Mouse (Mus musculus) hindbrain, embryonic 10.5 days (tissue): ENCODE measurements around the gene Srgn. TPM values are rescaled to one million over a fixed set of nuclear protein-coding genes. Genes with fewer than 3 reads are reported as not detected.
A peak's percentile ranks its signal among the peaks of the same experiment; 100 is the strongest.
"Not testable (repeated sequence)": the region's sequence is repeated elsewhere in the genome, so short reads cannot be mapped to it uniquely, and the experiment has no call there.

ENCODE experiments used
- DNase-seq: peaks from one replicate; pipeline ENCODE4 v3.0.0-alpha.2; 2017; ENCODE audit warnings: low spot score
- H3K27ac ChIP-seq: fragments of 300-500 bp; sonication (generic); 2 replicates; pipeline ENCODE4 v1.5.1; 2016; ENCODE audit warnings: mild to moderate bottlenecking, moderate library complexity
- H3K27me3 ChIP-seq: fragments of 300-500 bp; sonication (generic); 2 replicates; pipeline ENCODE4 v1.6.1; 2016; ENCODE audit warnings: mild to moderate bottlenecking; ENCODE audit not compliant: poor library complexity, insufficient read depth, severe bottlenecking
- H3K36me3 ChIP-seq: fragments of 300-500 bp; sonication (generic); 2 replicates; pipeline ENCODE4 v1.6.1; 2016; ENCODE audit warnings: mild to moderate bottlenecking, moderate library complexity
- H3K4me1 ChIP-seq: fragments of 300-500 bp; sonication (generic); replicated peaks from 2 replicates; pipeline ENCODE4 v1.6.1; 2016; ENCODE audit warnings: mild to moderate bottlenecking
- H3K4me3 ChIP-seq: fragments of 300-500 bp; sonication (generic); 2 replicates; pipeline ENCODE4 v1.5.1; 2016; ENCODE audit warnings: mild to moderate bottlenecking, moderate library complexity
- H3K9me3 ChIP-seq: fragments of 300-500 bp; sonication (generic); 2 replicates; pipeline ENCODE4 v1.6.1; 2016; ENCODE audit warnings: mild to moderate bottlenecking, moderate library complexity
- WGBS: fragments of 180-500 bp; shearing (Covaris S2); methylation state at CpG from one replicate; pipeline ENCODE4 v1.1.7; 2016; 5-methylcytosine and 5-hydroxymethylcytosine counted together
- polyA plus RNA-seq: library from polyadenylated mRNA; unstranded; fragments of >200 nt; fragmentation: Nextera tagmentation; extraction: Ambion mirVana; gene quantifications from 2 replicates; pipeline ENCODE4 v1.2.1, GENCODE M21; 2016

Gene Srgn
- polyA plus RNA-seq, 1 experiment from 2014 or later = 3.7 TPM

- no peaks in the 10 kb centered on the region for H3K27me3 ChIP-seq
- WGBS = 27% methylated on average over 15 of the region's 15 CpGs
Measured at GRCm38 (mm10) chr10:62500088-62500915, 26.9 kb downstream of the Srgn start.

GRCm38 (mm10) chr10:62491681-62492080, 35.6 kb downstream of the Srgn start:
- not testable (repeated sequence) for H3K27ac ChIP-seq, H3K27me3 ChIP-seq, H3K36me3 ChIP-seq, H3K4me3 ChIP-seq, DNase-seq, H3K9me3 ChIP-seq
- H3K4me1 ChIP-seq = peaks cover 13% of the 10 kb centered on the region; the same call in 1 of the 2 replicates
- WGBS = 81% methylated on average over 3 of the region's 3 CpGs

More at GRCm38 (mm10) chr10:62500088-62500915, 26.9 kb downstream of the Srgn start:
- Histone ChIP-seq H3K36me3 (no peaks in the 10 kb centered on the region), H3K4me3 (no peak overlapping the region), H3K27ac (no peak overlapping the region), H3K4me1 (no peaks in the 10 kb centered on the region), H3K9me3 (no peaks in the 10 kb centered on the region)
- DNase-seq = peak; percentile 69

GRCm38 (mm10) chr10:62488266-62488665, 39.0 kb downstream of the Srgn start:
- Histone ChIP-seq H3K9me3 (no peaks in the 10 kb centered on the region), H3K4me3 (no peak overlapping the region), H3K4me1 (peaks cover 21% of the 10 kb centered on the region), H3K36me3 (no peaks in the 10 kb centered on the region), H3K27ac (no peak overlapping the region), H3K27me3 (no peaks in the 10 kb centered on the region)
- peak; percentile 48 for DNase-seq
- WGBS = 20% methylated on average over 1 of the region's 1 CpGs

GRCm38 (mm10) chr10:62486618-62487415, 40.4 kb downstream of the Srgn start, which contains the start of gene Vps26a:
Gene Vps26a, minus strand, starts transcription at chr10:62486805.
- Histone ChIP-seq H3K9me3 (no peaks in the 10 kb centered on the region), H3K27ac (peak within 1 kb of the TSS; percentile 93), H3K4me3 (peak within 1 kb of the TSS; percentile 83), H3K36me3 (no peaks in the 10 kb centered on the region), H3K4me1 (peaks cover 21% of the 10 kb centered on the region), H3K27me3 (no peaks in the 10 kb centered on the region)
- under 1% methylated on average over 59 of the region's 59 CpGs for WGBS
- DNase-seq = peak; percentile 100

GRCm38 (mm10) chr10:62485878-62486582, 41.2 kb downstream of the Srgn start:
- no peaks in the 10 kb centered on the region for H3K27me3 ChIP-seq
- H3K4me3 ChIP-seq = peak overlapping the region; percentile 83
- under 1% methylated on average over 48 of the region's 48 CpGs for WGBS
- H3K27ac ChIP-seq = peak overlapping the region; percentile 93
- peaks cover 21% of the 10 kb centered on the region for H3K4me1 ChIP-seq
- H3K36me3 ChIP-seq = no peaks in the 10 kb centered on the region
- peak; percentile 46 for DNase-seq
- H3K9me3 ChIP-seq = no peaks in the 10 kb centered on the region

DNA sequence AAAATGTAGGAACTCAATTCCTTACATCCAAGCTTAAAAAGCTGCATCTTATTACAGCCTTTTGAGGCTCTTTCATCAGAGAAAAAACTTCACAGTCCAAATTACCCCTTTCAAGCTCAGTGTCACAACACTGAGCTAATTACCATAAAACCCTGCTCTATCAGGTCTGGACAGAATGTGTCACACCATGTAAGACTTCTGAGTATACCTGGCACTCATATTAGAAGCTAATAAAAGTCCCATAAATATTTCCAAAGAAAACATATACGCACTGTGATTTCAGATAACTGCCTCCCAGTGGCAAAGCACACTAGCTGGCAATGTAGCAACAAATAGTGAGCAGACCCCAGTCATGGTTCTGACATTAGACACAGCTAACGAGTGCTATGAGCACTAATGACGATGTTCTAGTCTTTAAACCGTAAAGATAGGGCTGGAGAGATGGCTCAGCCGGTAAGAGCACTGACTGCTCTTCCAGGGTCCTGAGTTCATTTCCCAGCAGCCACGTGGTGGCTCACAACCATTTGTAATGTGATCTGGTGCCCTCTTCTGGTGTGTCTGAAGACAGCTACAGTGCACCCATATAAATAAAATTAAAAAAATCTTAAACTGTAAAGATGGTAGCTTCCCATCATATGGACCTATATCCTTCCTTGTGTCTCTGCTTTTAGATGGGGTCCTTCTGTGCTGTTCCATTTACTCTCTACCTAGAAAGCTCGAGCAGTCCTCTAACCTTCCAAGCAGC, 46.0 kb downstream of the Srgn start:
- DNase-seq = no peak
- Histone ChIP-seq H3K36me3 (peaks cover 17% of the 10 kb centered on the region), H3K27ac (no peak overlapping the region), H3K9me3 (no peaks in the 10 kb centered on the region), H3K27me3 (no peaks in the 10 kb centered on the region), H3K4me3 (no peak overlapping the region), H3K4me1 (peaks cover 8% of the 10 kb centered on the region)
- WGBS = 75% methylated on average over 7 of the region's 7 CpGs

DNA sequence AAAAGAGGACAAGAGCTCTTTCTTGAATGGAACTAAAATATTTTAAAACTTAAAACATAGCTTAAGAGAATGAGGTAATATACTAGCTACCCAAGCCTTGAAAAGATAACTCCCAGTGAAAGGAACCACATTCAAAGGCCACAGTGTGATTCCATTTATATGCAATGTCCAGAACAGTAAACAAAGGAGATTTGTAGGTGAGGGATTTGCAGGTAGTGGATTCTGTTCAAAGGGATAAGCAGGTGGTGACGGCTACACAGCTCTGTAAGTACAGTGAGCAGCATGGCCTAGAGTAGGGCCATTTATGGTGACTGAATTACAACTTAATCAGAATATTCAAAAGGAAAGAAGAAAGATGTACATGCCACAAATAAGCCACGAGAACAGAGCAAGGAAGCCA, 50.3 kb downstream of the Srgn start:
- H3K27me3 ChIP-seq = no peaks in the 10 kb centered on the region
- H3K9me3 ChIP-seq = no peaks in the 10 kb centered on the region
- peaks cover 23% of the 10 kb centered on the region for H3K36me3 ChIP-seq
- WGBS = 78% methylated on average over 2 of the region's 2 CpGs
- H3K4me1 ChIP-seq = no peaks in the 10 kb centered on the region
- no peak overlapping the region for H3K27ac ChIP-seq
- DNase-seq = no peak
- H3K4me3 ChIP-seq = no peak overlapping the region

GRCm38 (mm10) chr10:62474944-62475343, 52.3 kb downstream of the Srgn start:
- no peak for DNase-seq
- H3K27me3 ChIP-seq = no peaks in the 10 kb centered on the region
- H3K4me3 ChIP-seq = no peak overlapping the region
- no peaks in the 10 kb centered on the region for H3K4me1 ChIP-seq
- no peak overlapping the region for H3K27ac ChIP-seq
- 93% methylated on average over 10 of the region's 10 CpGs for WGBS
- no peaks in the 10 kb centered on the region for H3K9me3 ChIP-seq
- peaks cover 23% of the 10 kb centered on the region for H3K36me3 ChIP-seq

DNA sequence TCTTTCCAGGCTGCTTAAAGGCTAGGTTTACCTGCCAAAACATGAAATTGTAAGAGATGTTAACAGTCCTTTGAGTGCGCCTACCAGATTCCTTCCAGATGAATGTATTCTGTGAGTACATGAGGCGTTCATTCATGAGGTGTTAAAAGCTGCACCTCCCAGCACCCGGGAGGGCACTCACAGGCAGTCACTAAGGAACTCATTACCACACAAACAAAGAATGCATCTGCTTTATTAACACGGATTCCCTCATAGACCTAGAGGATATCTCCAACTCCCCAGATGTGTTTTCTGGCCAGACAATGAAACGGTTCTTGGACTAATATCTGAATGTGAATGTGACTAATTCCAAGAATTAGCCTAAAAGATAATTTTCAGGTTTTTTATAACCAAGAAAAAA, 56.1 kb downstream of the Srgn start:
- DNase-seq = no peak
- Histone ChIP-seq H3K4me1 (no peaks in the 10 kb centered on the region), H3K9me3 (no peaks in the 10 kb centered on the region), H3K36me3 (peaks cover 30% of the 10 kb centered on the region), H3K4me3 (no peak overlapping the region), H3K27ac (no peak overlapping the region), H3K27me3 (no peaks in the 10 kb centered on the region)
- WGBS = 83% methylated on average over 5 of the region's 5 CpGs

- Histone ChIP-seq H3K36me3 (peaks cover 35% of the 10 kb centered on the region), H3K4me3 (no peak overlapping the region), H3K4me1 (no peaks in the 10 kb centered on the region), H3K9me3 (no peaks in the 10 kb centered on the region), H3K27ac (no peak overlapping the region), H3K27me3 (no peaks in the 10 kb centered on the region)
- 93% methylated on average over 4 of the region's 4 CpGs for WGBS
- no peak for DNase-seq
Measured at GRCm38 (mm10) chr10:62469736-62470135, 57.5 kb downstream of the Srgn start.

DNA sequence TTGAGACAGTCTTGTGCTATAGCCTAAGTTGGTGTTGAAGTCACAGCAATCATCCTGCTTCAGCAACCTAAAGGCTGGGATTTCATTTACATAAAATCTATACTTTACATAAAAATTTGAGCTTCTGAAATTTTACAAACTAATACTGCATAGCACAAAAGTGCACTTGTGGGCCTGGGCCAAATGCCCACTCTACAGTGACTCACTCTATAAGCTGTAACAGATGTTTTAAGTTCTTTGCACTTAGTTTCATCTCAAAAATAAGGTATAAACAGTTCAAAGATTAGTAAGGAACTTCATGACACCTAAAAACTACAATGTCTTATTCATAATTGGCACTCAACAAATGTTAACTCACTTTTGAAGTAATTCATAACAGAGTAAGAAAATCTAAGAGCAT, 65.9 kb downstream of the Srgn start:
- Histone ChIP-seq H3K36me3 (peaks cover 90% of the 10 kb centered on the region), H3K27ac (no peak overlapping the region), H3K9me3 (no peaks in the 10 kb centered on the region), H3K27me3 (no peaks in the 10 kb centered on the region), H3K4me1 (no peaks in the 10 kb centered on the region), H3K4me3 (no peak overlapping the region)
- no peak for DNase-seq

DNA sequence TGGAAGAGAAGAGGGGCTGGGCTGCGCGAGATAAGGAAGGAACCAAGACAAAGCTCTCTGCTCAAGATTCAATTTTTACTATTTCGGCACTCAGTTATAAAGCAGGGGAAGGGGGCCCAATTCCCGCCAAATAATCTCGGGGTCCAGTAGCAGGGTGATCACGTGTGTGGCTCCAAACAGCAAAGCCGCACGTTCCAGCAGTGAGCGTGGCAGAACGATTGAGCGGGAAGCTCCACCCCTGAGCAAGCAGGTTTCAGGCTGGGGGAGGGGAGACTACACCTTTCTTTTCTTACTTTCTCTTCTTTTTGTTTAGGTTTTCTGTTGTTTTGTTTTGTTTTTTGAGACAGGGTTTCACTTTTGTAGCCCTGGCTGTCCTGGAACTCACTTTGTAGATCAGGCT, 75.2 kb downstream of the Srgn start:
- not testable (repeated sequence) for H3K27ac ChIP-seq, H3K9me3 ChIP-seq, H3K27me3 ChIP-seq, DNase-seq, H3K4me3 ChIP-seq
- peaks cover 21% of the 10 kb centered on the region for H3K4me1 ChIP-seq
- WGBS = 67% methylated on average over 11 of the region's 11 CpGs
- H3K36me3 ChIP-seq = peaks cover 30% of the 10 kb centered on the region
